Mouse (Mus musculus): ENCODE measurements around the gene Siah1a. TPM values are rescaled to one million over a fixed set of nuclear protein-coding genes. Genes with fewer than 3 reads are reported as not detected.
A peak's percentile ranks its signal among the peaks of the same experiment; 100 is the strongest.

Gene Siah1a
- total and polyA plus RNA-seq, 3 experiments, result 5.9 to 11.1 (median 8.0) TPM

- H3K27ac ChIP-seq (ENCODE audit: insufficient read depth, low read depth), result no peak overlapping the region
- in situ Hi-C loops (cut with MboI; ENCODE audit: low pct_ligation_motif_present, low pct_unique_long_range_greater_than_20kb, low sequenced_read_pairs) (no loop called here), dilution Hi-C loops (cut with MboI; ENCODE audit: extremely low pct_ligation_motif_present, extremely low pct_unique_long_range_greater_than_20kb, low sequenced_read_pairs) (no loop called here)
- peaks cover 7 to 12% of the 10 kb centered on the region in 2 experiments; a peak in 3 of 4 replicates for H3K4me1 ChIP-seq (ENCODE audit: control insufficient read depth in 1 of 2, insufficient read depth in 2 of 2)
- TF ChIP-seq USF2 (conservative IDR thresholded peaks at IDR 0.05; ENCODE audit: low read depth, low read length), result no peak
- TF ChIP-seq JUND (conservative IDR thresholded peaks at IDR 0.05; ENCODE audit: low read depth, low read length), result no peak
- TF ChIP-seq POLR2AphosphoS2 (IDR thresholded peaks at IDR 0.05; ENCODE audit: low read depth, low read length), result no peak
- no peak for TF ChIP-seq MAZ (IDR thresholded peaks at IDR 0.05; ENCODE audit: low read depth, low read length)
- TF ChIP-seq RCOR1 (conservative IDR thresholded peaks at IDR 0.05; ENCODE audit: low read depth, low read length), result no peak
- no peak for TF ChIP-seq TBP (conservative IDR thresholded peaks at IDR 0.05; ENCODE audit: low read depth, low read length)
- no peak for TF ChIP-seq HCFC1 (IDR thresholded peaks at IDR 0.05; ENCODE audit: low read depth, low read length)
- no peak for TF ChIP-seq CTCF (conservative IDR thresholded peaks at IDR 0.05 in 1 of 2, IDR thresholded peaks at IDR 0.05 in 1 of 2; ENCODE audit: low read depth in 2 of 2, low read length in 2 of 2)
- no peak for TF ChIP-seq IRF4 (IDR thresholded peaks at IDR 0.05; ENCODE audit: low read depth, low read length)
- TF ChIP-seq ETS1 (conservative IDR thresholded peaks at IDR 0.05; ENCODE audit: low read depth, low read length), result no peak
- no peaks in the 10 kb centered on the region for H3K36me3 ChIP-seq (replicated peaks in 1 of 2; ENCODE audit: control insufficient read depth in 1 of 2, insufficient read depth in 1 of 2, low read length in 1 of 2)
- no peak overlapping the region for H3K9ac ChIP-seq (ENCODE audit: insufficient read depth, low read depth)
- no peak overlapping the region for H3K4me3 ChIP-seq (replicated peaks in 1 of 3; ENCODE audit: low read depth in 2 of 3, low read length in 2 of 3, poor library complexity in 1 of 3)
- H3K9me3 ChIP-seq (replicated peaks; ENCODE audit: low read length), result no peaks in the 10 kb centered on the region
- H3K4me2 ChIP-seq (ENCODE audit: insufficient read depth, low read depth, poor library complexity, severe bottlenecking), result no peak overlapping the region
- no peaks in the 10 kb centered on the region for H3K79me2 ChIP-seq (replicated peaks; ENCODE audit: control insufficient read depth, extremely low read depth, insufficient read depth, poor library complexity, severe bottlenecking)
- no peaks in the 10 kb centered on the region for H3K27me3 ChIP-seq (replicated peaks)
- no peak for DNase-seq (ENCODE audit: extremely low read depth)
Measured at GRCm38 (mm10) chr8:86781094-86781493, 35.4 kb upstream of the Siah1a start.

DNA sequence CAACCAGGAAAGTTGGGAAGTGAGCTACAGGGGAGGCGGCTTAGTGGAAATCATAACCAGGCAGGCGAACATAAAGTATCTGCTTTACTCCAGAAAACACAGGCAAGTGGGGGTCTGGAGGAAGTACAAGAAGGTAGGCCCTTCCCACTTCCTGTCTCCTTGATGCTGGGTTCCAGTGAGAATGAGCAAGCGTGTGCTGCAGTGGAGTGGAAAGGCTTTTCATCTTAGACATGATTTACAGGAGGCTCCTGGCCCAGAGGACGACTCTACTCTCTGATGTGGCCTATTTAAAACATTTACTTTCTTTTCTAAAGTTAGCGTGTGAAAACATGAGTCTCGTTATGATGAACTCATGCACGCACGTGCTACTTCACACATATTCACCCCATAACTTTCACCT is 33.5 kb upstream of the Siah1a start:
- H3K4me1 ChIP-seq (ENCODE audit: control insufficient read depth in 1 of 2, insufficient read depth in 2 of 2), result peaks cover 10 to 15% of the 10 kb centered on the region in 2 experiments
- no peak overlapping the region for H3K27ac ChIP-seq (ENCODE audit: insufficient read depth, low read depth)
- no peaks in the 10 kb centered on the region for H3K36me3 ChIP-seq (replicated peaks in 1 of 2; ENCODE audit: control insufficient read depth in 1 of 2, insufficient read depth in 1 of 2, low read length in 1 of 2)
- peak; percentile 12 for DNase-seq (ENCODE audit: extremely low read depth)
- dilution Hi-C loops (cut with MboI; ENCODE audit: extremely low pct_ligation_motif_present, extremely low pct_unique_long_range_greater_than_20kb, low sequenced_read_pairs), result no loop called here
- H3K9me3 ChIP-seq (replicated peaks; ENCODE audit: low read length), result no peaks in the 10 kb centered on the region
- in situ Hi-C loops (cut with MboI; ENCODE audit: low pct_ligation_motif_present, low pct_unique_long_range_greater_than_20kb, low sequenced_read_pairs), result no loop called here
- H3K4me3 ChIP-seq (replicated peaks in 1 of 3; ENCODE audit: low read depth in 2 of 3, low read length in 2 of 3, poor library complexity in 1 of 3), result no peak overlapping the region
- no peak overlapping the region for H3K9ac ChIP-seq (ENCODE audit: insufficient read depth, low read depth)
- no peak overlapping the region for H3K4me2 ChIP-seq (ENCODE audit: insufficient read depth, low read depth, poor library complexity, severe bottlenecking)
- no peaks in the 10 kb centered on the region for H3K27me3 ChIP-seq (replicated peaks)
- no peaks in the 10 kb centered on the region for H3K79me2 ChIP-seq (replicated peaks; ENCODE audit: control insufficient read depth, extremely low read depth, insufficient read depth, poor library complexity, severe bottlenecking)
- TF ChIP-seq KAT2A (IDR thresholded peaks at IDR 0.05; ENCODE audit: insufficient replicate concordance, low read length) (no peak), BHLHE40 (IDR thresholded peaks at IDR 0.05; ENCODE audit: low read depth, low read length) (peak; percentile 54; the same call in 1 of the 2 replicates)

DNA sequence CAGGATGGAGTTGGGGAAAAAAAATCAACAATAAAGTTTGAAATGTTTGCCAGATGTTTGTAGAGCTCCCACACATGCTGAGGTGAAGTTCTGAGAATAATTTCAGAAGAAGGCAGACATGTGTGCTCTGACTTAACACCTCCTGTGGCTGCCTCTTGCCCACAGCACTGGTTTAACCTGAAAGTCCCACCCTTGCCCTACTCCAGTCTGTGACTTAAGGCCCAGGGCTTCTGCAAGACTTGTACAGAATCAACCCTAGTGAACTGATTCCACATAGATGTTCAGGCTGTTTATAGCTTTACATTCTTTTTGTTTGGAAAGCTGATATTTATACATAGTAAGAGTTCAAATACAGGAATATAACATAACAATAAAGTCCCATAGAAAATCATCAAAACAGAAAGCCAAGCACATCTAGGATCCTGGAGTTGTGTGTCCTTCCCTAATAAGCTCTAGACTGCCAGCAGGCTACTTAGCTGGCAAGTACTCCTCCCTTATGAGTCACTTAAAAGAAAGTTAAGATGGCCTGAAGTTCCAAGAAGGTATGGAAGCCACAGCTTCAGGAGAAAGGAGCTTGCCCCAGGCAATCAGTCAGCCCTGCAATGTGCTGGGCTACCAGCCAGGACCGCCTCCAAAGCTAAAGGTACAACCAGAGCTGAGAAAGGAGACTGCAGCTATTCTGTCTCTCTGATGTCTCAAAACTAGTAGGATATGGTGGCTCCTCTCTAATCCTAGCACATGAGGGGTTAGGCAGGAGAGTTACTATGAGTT is 24.4 kb upstream of the Siah1a start:
- dilution Hi-C loops (cut with MboI; ENCODE audit: extremely low pct_ligation_motif_present, extremely low pct_unique_long_range_greater_than_20kb, low sequenced_read_pairs) (no loop called here), in situ Hi-C loops (cut with MboI; ENCODE audit: low pct_ligation_motif_present, low pct_unique_long_range_greater_than_20kb, low sequenced_read_pairs) (no loop called here)
- Histone ChIP-seq H3K9ac (ENCODE audit: insufficient read depth, low read depth) (no peak overlapping the region), H3K4me2 (ENCODE audit: insufficient read depth, low read depth, poor library complexity, severe bottlenecking) (no peak overlapping the region), H3K27me3 (replicated peaks) (peaks cover 2% of the 10 kb centered on the region), H3K9me3 (replicated peaks; ENCODE audit: low read length) (no peaks in the 10 kb centered on the region), H3K36me3 (replicated peaks in 1 of 2; ENCODE audit: control insufficient read depth in 1 of 2, insufficient read depth in 1 of 2, low read length in 1 of 2) (no peaks in the 10 kb centered on the region), H3K27ac (ENCODE audit: insufficient read depth, low read depth) (no peak overlapping the region), H3K4me1 (ENCODE audit: control insufficient read depth in 1 of 2, insufficient read depth in 2 of 2) (peaks cover 3% of the 10 kb centered on the region in 2 experiments; a peak in 2 of 4 replicates), H3K4me3 (replicated peaks in 1 of 3; ENCODE audit: low read depth in 2 of 3, low read length in 2 of 3, poor library complexity in 1 of 3) (no peak overlapping the region), H3K79me2 (replicated peaks; ENCODE audit: control insufficient read depth, extremely low read depth, insufficient read depth, poor library complexity, severe bottlenecking) (no peaks in the 10 kb centered on the region)
- DNase-seq (ENCODE audit: extremely low read depth), result no peak
- TF ChIP-seq NELFE (IDR thresholded peaks at IDR 0.05; ENCODE audit: low read depth, low read length) (no peak), BHLHE40 (IDR thresholded peaks at IDR 0.05; ENCODE audit: low read depth, low read length) (no peak), CHD1 (IDR thresholded peaks at IDR 0.05; ENCODE audit: low read depth, low read length) (no peak), IRF4 (IDR thresholded peaks at IDR 0.05; ENCODE audit: low read depth, low read length) (no peak), RAD21 (IDR thresholded peaks at IDR 0.05; ENCODE audit: low read depth, low read length) (no peak), MXI1 (IDR thresholded peaks at IDR 0.05; ENCODE audit: low read depth, low read length) (no peak), NRF1 (IDR thresholded peaks at IDR 0.05; ENCODE audit: low read depth, low read length) (no peak), HCFC1 (IDR thresholded peaks at IDR 0.05; ENCODE audit: low read depth, low read length) (no peak), TCF12 (IDR thresholded peaks at IDR 0.05; ENCODE audit: low read depth, low read length) (no peak), USF2 (conservative IDR thresholded peaks at IDR 0.05; ENCODE audit: low read depth, low read length) (no peak), RCOR1 (conservative IDR thresholded peaks at IDR 0.05; ENCODE audit: low read depth, low read length) (no peak), ELF1 (IDR thresholded peaks at IDR 0.05; ENCODE audit: low read depth, low read length) (no peak), PAX5 (IDR thresholded peaks at IDR 0.05; ENCODE audit: low read length) (no peak), MYC (IDR thresholded peaks at IDR 0.05; ENCODE audit: low read depth, low read length) (no peak), USF1 (IDR thresholded peaks at IDR 0.05; ENCODE audit: low read depth, low read length) (no peak), E2F4 (IDR thresholded peaks at IDR 0.05; ENCODE audit: insufficient replicate concordance, low read depth, low read length) (no peak), UBTF (IDR thresholded peaks at IDR 0.05; ENCODE audit: low read depth, low read length) (no peak), TBP (conservative IDR thresholded peaks at IDR 0.05; ENCODE audit: low read depth, low read length) (no peak)

Measured in CH12.LX (cell line).